Mouse (Mus musculus) liver, embryonic 15.5 days (tissue): ENCODE measurements around the gene Klf6. TPM values are rescaled to one million over a fixed set of nuclear protein-coding genes. Genes with fewer than 3 reads are reported as not detected.
A peak's percentile ranks its signal among the peaks of the same experiment; 100 is the strongest.

Source experiments
- ATAC-seq: fragments of 200-750 bp; cut with Nextera tagmentation; 2 replicates; pipeline ENCODE4 v1.8.0; 2017; ENCODE audit warnings: moderate number of reproducible peaks, mild to moderate bottlenecking, moderate library complexity; ENCODE audit not compliant: insufficient read depth
- H3K27ac ChIP-seq: fragments of 300-500 bp; sonication (generic); replicated peaks from 2 replicates; pipeline ENCODE4 v1.5.1; 2015; ENCODE audit warnings: mild to moderate bottlenecking, inconsistent platforms
- H3K27me3 ChIP-seq: fragments of 300-500 bp; sonication (generic); 2 replicates; pipeline ENCODE4 v1.6.1; 2015; ENCODE audit warnings: mild to moderate bottlenecking, inconsistent platforms
- H3K36me3 ChIP-seq: fragments of 300-500 bp; sonication (generic); replicated peaks from 2 replicates; pipeline ENCODE4 v1.6.1; 2015; ENCODE audit warnings: moderate library complexity, mild to moderate bottlenecking, inconsistent platforms
- H3K4me1 ChIP-seq: fragments of 300-500 bp; sonication (generic); replicated peaks from 2 replicates; pipeline ENCODE4 v1.6.1; 2015; ENCODE audit warnings: inconsistent platforms
- H3K4me2 ChIP-seq: fragments of 300-500 bp; sonication (generic); 2 replicates; pipeline ENCODE4 v1.6.1; 2015; ENCODE audit warnings: moderate library complexity, mild to moderate bottlenecking, inconsistent platforms
- H3K4me3 ChIP-seq: fragments of 300-500 bp; sonication (generic); replicated peaks from 2 replicates; pipeline ENCODE4 v1.5.1; 2015; ENCODE audit warnings: mild to moderate bottlenecking, inconsistent platforms
- H3K9ac ChIP-seq: fragments of 300-500 bp; sonication (generic); 2 replicates; pipeline ENCODE4 v1.6.1; 2015; ENCODE audit warnings: moderate library complexity, mild to moderate bottlenecking, inconsistent platforms
- H3K9me3 ChIP-seq: fragments of 300-500 bp; sonication (generic); replicated peaks from 2 replicates; pipeline ENCODE4 v1.6.1; 2016; ENCODE audit warnings: inconsistent platforms
- WGBS: fragments of 180-500 bp; shearing (Covaris S2); methylation state at CpG from one replicate; pipeline ENCODE4 v1.1.7; 2015; ENCODE audit warnings: mixed read lengths; ENCODE audit not compliant: insufficient replicate concordance; 5-methylcytosine and 5-hydroxymethylcytosine counted together
- polyA plus RNA-seq: library from polyadenylated mRNA; unstranded; fragments of >200 nt; fragmentation: Nextera tagmentation; extraction: Ambion mirVana; gene quantifications from 2 replicates; pipeline ENCODE4 v1.2.1, GENCODE M21; 2015

Gene Klf6
- polyA plus RNA-seq, 1 experiment from 2014 or later = 20.6 TPM

DNA sequence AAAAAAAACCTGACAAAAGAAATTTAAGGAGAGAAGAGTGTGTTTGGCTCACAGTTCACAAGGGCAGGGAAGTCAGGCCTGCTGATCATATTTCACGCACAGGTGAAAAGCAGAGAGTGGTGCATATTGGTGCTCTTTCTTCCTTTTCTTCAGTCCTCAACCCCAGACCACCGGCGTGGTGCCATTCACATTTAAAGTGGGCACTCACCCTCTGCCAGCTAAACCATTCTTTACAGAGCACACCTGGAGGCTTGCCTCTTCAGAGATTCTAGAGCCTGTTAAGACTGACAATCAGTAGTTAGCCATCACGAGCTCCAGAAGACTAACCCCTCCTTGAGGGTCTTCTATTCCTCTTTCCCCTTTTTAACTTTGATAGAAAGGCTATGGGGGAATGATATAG, 17.5 kb downstream of the Klf6 start:
- Histone ChIP-seq H3K9ac (no peak overlapping the region), H3K4me3 (no peak overlapping the region), H3K4me1 (no peaks in the 10 kb centered on the region), H3K4me2 (no peak overlapping the region), H3K27ac (no peak overlapping the region), H3K27me3 (no peaks in the 10 kb centered on the region), H3K36me3 (no peaks in the 10 kb centered on the region), H3K9me3 (no peaks in the 10 kb centered on the region)
- ATAC-seq = no peak
- 50% methylated on average over 4 of the region's 4 CpGs for WGBS

DNA sequence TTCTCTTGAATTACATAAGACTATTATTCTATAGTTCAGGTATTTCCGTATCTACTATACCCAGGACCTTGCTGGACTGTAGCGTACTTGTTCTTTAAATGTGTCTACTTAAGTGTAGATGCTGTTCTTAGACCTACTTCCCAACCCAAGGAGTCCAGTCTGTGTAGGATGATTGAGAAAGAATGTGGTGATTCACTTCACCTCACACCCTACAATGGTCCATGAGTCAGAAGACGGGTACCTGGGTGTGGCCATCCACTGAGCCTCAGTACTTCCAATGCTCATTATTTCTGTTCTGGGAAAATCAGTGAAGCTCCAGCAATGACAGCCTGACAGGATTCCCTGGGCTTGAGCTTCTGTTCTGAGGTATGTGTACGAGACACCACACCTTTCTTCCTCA, 25.5 kb downstream of the Klf6 start:
- no peak overlapping the region for H3K9ac ChIP-seq
- 64% methylated on average over 4 of the region's 4 CpGs for WGBS
- no peak overlapping the region for H3K27ac ChIP-seq
- H3K27me3 ChIP-seq = no peaks in the 10 kb centered on the region
- H3K4me3 ChIP-seq = no peak overlapping the region
- H3K4me1 ChIP-seq = no peaks in the 10 kb centered on the region
- no peak overlapping the region for H3K4me2 ChIP-seq
- H3K36me3 ChIP-seq = no peaks in the 10 kb centered on the region
- ATAC-seq = no peak
- no peaks in the 10 kb centered on the region for H3K9me3 ChIP-seq

DNA sequence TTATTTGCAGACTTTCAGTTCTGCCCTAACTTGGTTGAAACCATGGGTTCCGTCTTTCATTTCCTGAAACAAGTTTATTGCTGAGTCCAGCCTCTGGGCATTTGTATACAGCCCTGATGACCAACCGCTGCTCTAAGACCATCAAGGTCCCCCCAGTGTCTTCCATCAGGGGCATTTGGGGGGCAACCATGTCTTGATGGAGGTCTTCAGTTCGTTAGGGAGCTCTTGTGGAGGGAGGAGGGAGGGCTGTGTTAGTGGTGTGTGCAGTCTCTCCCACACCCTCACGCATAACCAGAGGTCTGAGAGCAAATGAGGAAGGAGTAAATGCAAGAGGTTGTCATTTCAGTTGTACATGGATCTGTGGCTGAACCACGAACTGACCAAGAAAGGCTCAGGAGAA, 26.9 kb downstream of the Klf6 start:
- 29% methylated on average over 5 of the region's 5 CpGs for WGBS
- Histone ChIP-seq H3K4me3 (no peak overlapping the region), H3K4me2 (no peak overlapping the region), H3K27ac (peak overlapping the region; percentile 48; the same call in 1 of the 2 replicates), H3K27me3 (no peaks in the 10 kb centered on the region), H3K4me1 (no peaks in the 10 kb centered on the region), H3K9me3 (no peaks in the 10 kb centered on the region), H3K9ac (no peak overlapping the region), H3K36me3 (no peaks in the 10 kb centered on the region)
- ATAC-seq = peak; percentile 22; the same call in 1 of the 2 replicates

DNA sequence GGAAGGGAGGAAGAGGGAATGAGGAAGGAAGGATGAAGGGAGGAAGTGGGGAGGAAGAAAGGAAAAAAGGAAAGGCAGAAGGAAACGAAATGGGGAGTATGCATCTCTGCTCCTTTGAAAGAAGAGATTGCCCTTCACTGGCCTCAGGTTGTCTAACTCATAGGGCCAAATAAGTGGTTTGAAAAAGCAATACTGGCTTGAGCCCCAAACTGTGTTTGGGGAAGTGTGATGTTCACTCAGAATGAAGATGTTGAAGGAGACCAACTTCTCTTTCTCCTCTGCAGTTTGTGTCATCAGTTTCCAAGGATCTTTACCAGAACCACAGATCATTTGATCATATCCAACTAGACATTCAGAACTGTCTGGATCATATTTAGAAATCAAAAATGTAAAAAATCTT, 27.4 kb downstream of the Klf6 start:
- ATAC-seq = no peak
- Histone ChIP-seq H3K9ac (no peak overlapping the region), H3K27me3 (no peaks in the 10 kb centered on the region), H3K27ac (no peak overlapping the region), H3K4me3 (no peak overlapping the region), H3K4me2 (no peak overlapping the region), H3K36me3 (no peaks in the 10 kb centered on the region), H3K4me1 (no peaks in the 10 kb centered on the region), H3K9me3 (no peaks in the 10 kb centered on the region)
- WGBS = 20% methylated on average over 1 of the region's 1 CpGs

DNA sequence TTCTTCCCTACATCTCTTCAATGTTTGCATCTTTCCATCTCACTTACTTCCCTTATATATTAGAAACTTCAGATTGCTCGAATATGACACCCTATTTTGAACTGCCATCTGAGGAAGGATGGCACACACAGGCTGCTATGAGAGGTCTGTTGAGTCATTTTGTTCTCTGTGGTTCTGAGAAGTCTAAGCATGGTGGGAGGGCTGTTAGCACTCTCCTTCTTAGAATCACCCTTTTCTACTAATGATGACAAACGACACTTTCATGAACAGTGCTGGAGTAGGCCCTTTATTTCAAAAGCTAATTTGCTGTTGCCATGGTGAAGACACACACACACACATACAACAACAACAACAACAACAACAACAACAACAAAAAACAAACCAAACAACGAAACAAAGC, 28.8 kb downstream of the Klf6 start:
- 57% methylated on average over 3 of the region's 3 CpGs for WGBS
- Histone ChIP-seq H3K36me3 (no peaks in the 10 kb centered on the region), H3K9ac (no peak overlapping the region), H3K27me3 (no peaks in the 10 kb centered on the region), H3K4me1 (no peaks in the 10 kb centered on the region), H3K9me3 (no peaks in the 10 kb centered on the region), H3K4me2 (no peak overlapping the region), H3K27ac (no peak overlapping the region), H3K4me3 (no peak overlapping the region)
- no peak for ATAC-seq

DNA sequence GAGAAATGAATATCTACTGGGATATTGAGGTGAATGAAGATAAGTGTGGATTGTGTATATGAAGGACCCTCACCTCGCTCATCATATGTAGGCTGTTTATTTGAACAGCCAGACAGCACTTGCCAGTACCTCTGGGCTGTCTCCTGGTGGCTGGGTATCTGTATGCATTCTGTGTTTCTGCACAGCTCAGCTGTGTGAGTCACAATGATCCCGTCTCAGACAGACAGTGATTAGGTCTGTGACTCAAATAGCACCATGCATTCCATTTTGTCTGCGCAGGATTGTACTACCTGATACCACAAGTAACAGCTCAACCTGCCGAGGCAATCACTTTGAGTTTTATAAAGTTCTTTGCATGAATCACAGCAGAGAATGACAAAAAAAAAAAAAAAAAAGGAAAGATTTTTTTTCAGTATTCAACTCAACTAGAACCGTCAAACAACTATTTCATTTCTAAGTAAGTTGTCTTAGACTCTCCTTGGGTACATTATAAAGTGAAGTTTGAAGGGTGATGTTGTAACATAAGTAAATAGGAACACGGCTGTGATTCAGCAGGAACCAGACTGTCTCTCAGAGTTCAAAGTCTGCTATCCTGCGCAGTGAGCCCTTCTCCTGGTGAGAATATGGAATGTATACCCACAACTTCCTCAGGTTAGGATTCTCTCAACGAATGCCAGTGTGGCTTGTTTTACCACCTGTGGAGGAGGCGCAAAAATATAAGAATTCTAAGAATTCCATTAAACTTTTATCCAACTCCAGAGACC, 31.6 kb downstream of the Klf6 start:
- WGBS = 57% methylated on average over 9 of the region's 9 CpGs
- Histone ChIP-seq H3K9ac (no peak overlapping the region), H3K27me3 (no peaks in the 10 kb centered on the region), H3K4me2 (no peak overlapping the region), H3K36me3 (no peaks in the 10 kb centered on the region), H3K4me3 (no peak overlapping the region), H3K4me1 (no peaks in the 10 kb centered on the region), H3K9me3 (no peaks in the 10 kb centered on the region), H3K27ac (no peak overlapping the region)
- ATAC-seq = no peak

DNA sequence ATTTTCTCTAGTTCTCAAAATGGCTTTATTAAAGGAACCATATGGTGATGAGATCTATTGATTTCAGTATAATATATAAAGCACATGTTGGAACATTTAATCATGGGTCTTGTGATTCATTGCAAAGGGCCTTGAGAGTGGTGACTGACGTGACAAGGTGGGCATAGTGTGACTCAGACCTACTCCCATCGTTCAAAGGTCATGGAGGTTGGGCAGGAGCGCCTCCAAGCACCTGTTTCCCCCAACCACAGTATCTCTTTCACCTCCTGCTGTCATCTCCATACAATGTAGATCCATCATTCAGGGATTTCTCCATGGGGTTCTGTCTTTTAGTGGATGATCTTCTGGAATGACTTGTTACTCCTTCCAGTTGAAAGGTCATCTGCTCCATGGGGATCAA, 33.6 kb downstream of the Klf6 start:
- ATAC-seq = no peak
- Histone ChIP-seq H3K4me1 (no peaks in the 10 kb centered on the region), H3K36me3 (no peaks in the 10 kb centered on the region), H3K9me3 (no peaks in the 10 kb centered on the region), H3K27ac (no peak overlapping the region), H3K9ac (no peak overlapping the region), H3K27me3 (no peaks in the 10 kb centered on the region), H3K4me3 (no peak overlapping the region), H3K4me2 (no peak overlapping the region)
- 45% methylated on average over 3 of the region's 3 CpGs for WGBS

DNA sequence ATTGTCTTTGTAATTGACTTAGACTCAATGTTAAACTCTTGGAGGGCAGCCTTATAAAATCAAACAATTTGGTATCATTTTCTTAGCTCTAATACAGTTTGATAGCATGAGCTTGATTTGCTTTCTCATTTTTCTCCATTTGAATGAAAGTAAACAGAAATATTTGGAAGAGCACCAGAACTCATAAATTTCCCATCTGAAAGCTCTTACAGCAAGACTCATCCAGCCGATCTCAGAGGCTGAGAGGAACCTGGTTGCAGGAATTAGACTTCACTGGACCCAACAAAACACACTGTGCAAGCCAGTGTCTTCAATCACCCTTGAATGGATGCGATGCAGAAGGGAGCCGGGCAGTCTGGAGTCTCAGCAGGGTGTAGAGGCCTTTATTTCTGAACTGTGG, 34.6 kb downstream of the Klf6 start:
- H3K4me2 ChIP-seq = no peak overlapping the region
- H3K9me3 ChIP-seq = no peaks in the 10 kb centered on the region
- WGBS = 71% methylated on average over 3 of the region's 3 CpGs

DNA sequence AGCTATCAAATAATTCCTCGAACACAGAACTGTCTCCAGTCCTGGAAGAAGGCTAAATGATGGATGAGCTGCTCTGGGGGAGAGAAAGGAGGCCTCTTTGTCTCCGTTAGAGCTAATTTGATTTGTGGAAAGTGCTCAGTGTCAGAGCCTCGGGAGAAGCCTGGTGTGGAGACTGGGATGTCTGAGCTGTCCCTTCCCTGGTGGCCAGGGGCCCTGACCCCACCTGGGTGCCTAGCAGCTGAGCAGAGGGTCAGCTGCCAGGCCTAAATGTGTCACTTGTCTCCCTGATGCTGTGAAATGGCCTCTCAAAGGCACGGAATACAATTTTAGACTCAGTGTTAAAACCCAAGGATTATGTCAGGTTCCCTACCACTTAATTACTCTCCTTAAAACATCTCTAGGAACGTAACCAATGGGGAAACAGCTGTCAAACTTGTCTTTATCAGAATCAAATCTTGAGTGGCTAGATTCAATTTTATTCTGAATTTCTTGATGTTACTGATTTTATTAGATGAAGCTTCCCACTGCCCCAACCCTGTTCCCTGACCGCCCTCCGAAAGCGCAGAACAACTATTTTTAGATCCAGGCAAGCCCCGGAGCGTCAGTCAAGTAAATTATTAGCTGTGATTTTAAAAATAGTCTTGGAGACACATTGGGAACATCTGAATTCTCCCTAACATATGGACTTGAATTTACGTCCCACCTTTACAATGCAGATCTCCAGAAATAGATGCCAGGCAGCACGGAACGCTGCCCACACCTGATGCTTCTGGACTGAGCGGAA, 36.1 kb downstream of the Klf6 start:
- 64% methylated on average over 14 of the region's 14 CpGs for WGBS
- ATAC-seq = no peak
- Histone ChIP-seq H3K27ac (no peak overlapping the region), H3K4me2 (no peak overlapping the region), H3K4me3 (no peak overlapping the region), H3K27me3 (no peaks in the 10 kb centered on the region), H3K36me3 (no peaks in the 10 kb centered on the region), H3K9ac (no peak overlapping the region), H3K4me1 (no peaks in the 10 kb centered on the region), H3K9me3 (no peaks in the 10 kb centered on the region)

More for the DNA sequence above, 34.6 kb downstream of the Klf6 start:
- H3K36me3 ChIP-seq = no peaks in the 10 kb centered on the region
- no peak for ATAC-seq
- no peaks in the 10 kb centered on the region for H3K4me1 ChIP-seq
- H3K9ac ChIP-seq = no peak overlapping the region
- no peak overlapping the region for H3K4me3 ChIP-seq
- H3K27me3 ChIP-seq = no peaks in the 10 kb centered on the region
- no peak overlapping the region for H3K27ac ChIP-seq

DNA sequence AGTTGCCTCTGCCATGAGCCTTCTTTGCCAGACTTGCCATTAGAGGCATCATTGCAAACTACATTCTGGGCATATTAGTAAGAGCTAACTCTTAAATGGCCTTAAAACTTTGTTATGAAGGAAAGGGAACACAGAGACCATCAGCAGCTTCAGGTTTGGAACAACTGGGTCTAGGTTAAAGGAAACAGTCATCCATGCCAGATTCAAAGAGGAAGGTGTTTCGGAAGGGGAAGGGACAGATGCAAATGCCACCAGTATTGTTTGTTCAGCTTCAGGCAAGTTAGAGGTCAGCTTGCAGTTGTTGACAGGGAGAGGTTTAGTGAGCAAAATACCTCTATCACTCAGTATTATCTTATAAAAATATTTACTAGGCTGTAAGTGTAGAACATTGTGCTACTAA, 37.7 kb downstream of the Klf6 start:
- no peak for ATAC-seq
- Histone ChIP-seq H3K27ac (no peak overlapping the region), H3K4me1 (no peaks in the 10 kb centered on the region), H3K9me3 (no peaks in the 10 kb centered on the region), H3K4me2 (no peak overlapping the region), H3K27me3 (no peaks in the 10 kb centered on the region), H3K36me3 (no peaks in the 10 kb centered on the region), H3K9ac (no peak overlapping the region), H3K4me3 (no peak overlapping the region)
- 54% methylated on average over 1 of the region's 1 CpGs for WGBS

DNA sequence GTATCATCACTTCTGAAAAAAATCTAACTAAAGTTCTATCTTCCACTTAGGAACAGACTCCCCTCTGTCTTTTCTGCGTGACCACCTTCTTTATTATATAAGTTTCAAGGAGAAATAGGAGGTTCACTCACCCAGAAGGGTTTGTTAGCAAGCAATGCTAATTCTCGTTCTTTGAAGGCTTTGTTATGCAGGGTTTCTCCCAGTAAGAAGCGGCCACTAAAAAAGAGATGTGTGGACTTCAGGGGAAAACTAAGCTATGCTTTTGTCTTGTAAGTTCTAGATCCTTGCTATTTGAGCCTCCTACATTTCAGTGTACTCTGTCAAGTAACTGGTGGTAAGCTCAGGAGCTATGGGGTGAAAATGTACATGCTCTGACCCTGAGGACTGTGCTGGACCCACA, 38.4 kb downstream of the Klf6 start:
- 58% methylated on average over 3 of the region's 3 CpGs for WGBS
- H3K27me3 ChIP-seq = no peaks in the 10 kb centered on the region
- H3K9ac ChIP-seq = no peak overlapping the region
- H3K36me3 ChIP-seq = no peaks in the 10 kb centered on the region
- H3K4me3 ChIP-seq = no peak overlapping the region
- no peak for ATAC-seq
- no peak overlapping the region for H3K27ac ChIP-seq
- H3K4me1 ChIP-seq = no peaks in the 10 kb centered on the region
- H3K9me3 ChIP-seq = no peaks in the 10 kb centered on the region
- no peak overlapping the region for H3K4me2 ChIP-seq
